In the genomic region with DNA sequence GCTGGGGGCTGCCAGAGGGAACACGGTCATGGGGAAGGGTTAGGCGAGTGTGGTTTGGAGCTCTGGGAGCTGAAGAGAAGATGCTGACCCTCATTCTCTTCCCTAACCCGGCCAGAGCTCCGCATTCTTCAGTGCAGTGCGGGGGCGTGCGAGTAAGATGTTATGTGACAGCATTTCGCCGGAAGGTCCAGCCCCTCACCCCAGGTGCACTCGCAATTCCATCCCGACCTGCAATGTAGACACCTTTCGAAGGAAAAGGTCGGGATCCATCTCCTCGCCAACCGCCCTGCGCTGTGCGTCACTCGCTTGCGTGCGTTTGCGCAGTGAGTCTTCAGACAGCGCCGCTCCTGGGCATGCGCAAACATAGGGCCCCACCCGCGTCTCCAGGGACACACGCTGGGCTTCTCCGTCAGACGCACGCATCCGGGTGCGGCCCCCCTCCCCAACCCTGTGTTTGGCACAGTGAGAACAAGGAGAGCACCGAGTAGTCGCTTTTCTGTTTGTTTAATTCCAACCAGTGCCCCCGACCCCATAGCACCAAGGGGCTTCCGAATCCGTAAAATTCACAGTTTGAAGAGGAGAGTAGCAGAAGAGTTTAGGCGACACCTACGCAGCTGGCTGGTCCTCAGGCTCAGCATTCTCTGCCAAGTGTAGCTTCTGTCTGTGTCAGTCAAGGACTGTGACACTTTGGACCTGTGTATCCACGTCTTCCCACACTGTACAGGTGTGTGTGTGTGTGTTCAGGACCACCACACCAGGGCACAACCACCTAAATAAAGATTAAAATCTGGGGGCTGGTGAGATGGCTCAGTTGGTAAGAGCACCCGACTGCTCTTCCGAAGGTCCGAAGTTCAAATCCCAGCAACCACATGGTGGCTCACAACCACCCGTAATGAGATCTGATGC, we compare ENCODE assay signal across 7 mouse cellular contexts. TPM values are rescaled to one million over a fixed set of nuclear protein-coding genes. Genes with fewer than 3 reads are reported as not detected.
A peak's percentile ranks its signal among the peaks of the same experiment; 100 is the strongest.
DNase-seq lines count a peak whose midpoint lies in the region; ATAC-seq and TF ChIP-seq lines count a peak whose summit lies in the region.

A gene (minus strand): TSS at position 314 of the 906 bp plus-strand sequence.

- TF ChIP-seq CTCF in intestine, postnatal 0 days (IDR thresholded peaks at IDR 0.05; ENCODE audit: low read depth), result peak; percentile 37
- no peak for TF ChIP-seq CTCF in small intestine, adult 2 months (IDR thresholded peaks at IDR 0.05; ENCODE audit: extremely low read depth, insufficient read length, insufficient replicate concordance, low read depth, low read length)

- no peaks in the 10 kb centered on the region for H3K27me3 ChIP-seq in intestine, postnatal 0 days (replicated peaks; ENCODE audit: control insufficient read depth, insufficient read depth, low read length)
- H3K27me3 ChIP-seq in midbrain, embryonic 12.5 days, result no peaks in the 10 kb centered on the region
- no peaks in the 10 kb centered on the region for H3K27me3 ChIP-seq in small intestine, adult 2 months (ENCODE audit: control insufficient read depth, insufficient read depth, low read length)

- H3K4me1 ChIP-seq in intestine, postnatal 0 days (replicated peaks; ENCODE audit: control insufficient read depth, insufficient read depth, low read length), result peaks cover 10% of the 10 kb centered on the region
- H3K4me1 ChIP-seq in midbrain, embryonic 12.5 days, result peaks cover 28% of the 10 kb centered on the region
- peaks cover 8% of the 10 kb centered on the region for H3K4me1 ChIP-seq in small intestine, adult 2 months (ENCODE audit: control insufficient read depth, insufficient read depth, insufficient read length, low read length)

- peak within 1 kb of the TSS; percentile 41 for H3K9ac ChIP-seq in intestine, postnatal 0 days (ENCODE audit: low read depth, low read length)
- H3K9ac ChIP-seq in midbrain, embryonic 12.5 days (replicated peaks), result peak within 1 kb of the TSS; percentile 86

- peaks cover 10% of the 10 kb centered on the region; the same call in 1 of the 2 replicates for H3K36me3 ChIP-seq in intestine, postnatal 0 days (ENCODE audit: control insufficient read depth, insufficient read depth)
- peaks cover 20% of the 10 kb centered on the region for H3K36me3 ChIP-seq in midbrain, embryonic 12.5 days
- H3K36me3 ChIP-seq in small intestine, adult 2 months (ENCODE audit: control insufficient read depth, insufficient read depth, low read length), result no peaks in the 10 kb centered on the region

- H3K27ac ChIP-seq in intestine, postnatal 0 days (ENCODE audit: low read depth, low read length), result peak within 1 kb of the TSS; percentile 54
- H3K27ac ChIP-seq in midbrain, embryonic 12.5 days (replicated peaks), result peak within 1 kb of the TSS; percentile 90
- H3K27ac ChIP-seq in small intestine, adult 2 months (ENCODE audit: insufficient read depth, low read depth, low read length), result peak within 1 kb of the TSS; percentile 77

- DNase-seq in adrenal gland, adult 2 months, result peak; percentile 98
- peak; percentile 86 for DNase-seq in embryo, embryonic 11.5 days (ENCODE audit: low read depth, low spot score)
- DNase-seq in gastrocnemius, postnatal 4 days (ENCODE audit: low spot score in 2 of 2), result peak; percentile 92 to 96
- peak; percentile 97 for DNase-seq in left cerebral cortex, postnatal 4 days

- TF ChIP-seq POLR2A in small intestine, adult 2 months (IDR thresholded peaks at IDR 0.05; ENCODE audit: low read depth, low read length), result peak; percentile 82

- intact Hi-C loops in left cerebral cortex, postnatal 4 days (cut with DNase I), result no loop called here

- H3K4me2 ChIP-seq in intestine, postnatal 0 days (replicated peaks; ENCODE audit: low read depth), result peak within 1 kb of the TSS; percentile 89
- peak within 1 kb of the TSS; percentile 80 for H3K4me2 ChIP-seq in midbrain, embryonic 12.5 days (replicated peaks)

- H3K9me3 ChIP-seq in intestine, postnatal 0 days (ENCODE audit: control insufficient read depth), result no peaks in the 10 kb centered on the region
- no peaks in the 10 kb centered on the region for H3K9me3 ChIP-seq in midbrain, embryonic 12.5 days

- peak within 1 kb of the TSS; percentile 70 for H3K4me3 ChIP-seq in intestine, postnatal 0 days (ENCODE audit: low read depth, low read length)
- H3K4me3 ChIP-seq in midbrain, embryonic 12.5 days, result peak within 1 kb of the TSS; percentile 62
- peak within 1 kb of the TSS; percentile 67 for H3K4me3 ChIP-seq in small intestine, adult 2 months (ENCODE audit: low read depth, low read length)

- WGBS in intestine, postnatal 0 days, result 3% methylated on average over 43 of the region's 44 CpGs
- WGBS in midbrain, embryonic 12.5 days, result 4% methylated on average over 44 of the region's 44 CpGs
- WGBS in small intestine, adult 2 months, result 1% methylated on average over 44 of the region's 44 CpGs

- ATAC-seq in intestine, postnatal 0 days, result peak; percentile 81
- ATAC-seq in midbrain, embryonic 12.5 days (ENCODE audit: low FRiP score, low read depth), result peak; percentile 87

RNA-seq across cellular contexts. Expression of the gene that starts here (rescaled TPM):
- 10 to 100 TPM; 28.2 to 32.0 TPM for total RNA-seq in adrenal gland, adult 2 months (2021)
- 56.0 and 63.9 TPM in 2 replicates for polyA plus RNA-seq in adrenal gland, adult 2 months (2012; rRNA removed)
- 10 to 100 TPM; 13.2 to 13.6 TPM for total RNA-seq in gastrocnemius, postnatal 4 days (2021)
- 15.9 and 17.9 TPM in 2 replicates for polyA plus RNA-seq in intestine, postnatal 0 days (2015; fragmentation: Nextera tagmentation; extraction: Ambion mirVana)
- total RNA-seq in left cerebral cortex, postnatal 4 days (2021), result 10 to 100 TPM; 26.1 to 28.8 TPM
- 26.7 and 30.7 TPM in 2 replicates for polyA plus RNA-seq in midbrain, embryonic 12.5 days (2016; fragmentation: Nextera tagmentation; extraction: Ambion mirVana)
- 11.9 and 17.0 TPM in 2 replicates for polyA plus RNA-seq in small intestine, adult 2 months (2012; rRNA removed)

Comparison
In these comparisons a context has a peak if more than half of its experiments do, and no peak if none do; other contexts are left out.
1. Peak in every context shown above with its lines: DNase-seq, ATAC-seq, H3K4me3 ChIP-seq and H3K27ac ChIP-seq.